Mouse (Mus musculus) liver, embryonic 11.5 days (tissue): Measurements from ENCODE around the gene Khsrp. TPM values are rescaled to one million over a fixed set of nuclear protein-coding genes. Genes with fewer than 3 reads are reported as not detected.

ENCODE experiments used
- ATAC-seq: fragments of 200-750 bp; cut with Nextera tagmentation; replicated peaks from 2 replicates; pipeline ENCODE4 v1.8.0; 2017; ENCODE audit warnings: moderate number of reproducible peaks, mild to moderate bottlenecking, moderate TSS enrichment, moderate library complexity; ENCODE audit not compliant: low FRiP score
- DNase-seq: peaks from one replicate; pipeline ENCODE4 v3.0.0-alpha.2; 2017; ENCODE audit warnings: low spot score
- H3K27ac ChIP-seq: fragments of 300-500 bp; sonication (generic); 2 replicates; pipeline ENCODE4 v1.5.1; 2014; ENCODE audit warnings: mild to moderate bottlenecking, low read depth, low read length, control low read depth
- H3K27me3 ChIP-seq: fragments of 300-500 bp; sonication (generic); replicated peaks from 2 replicates; pipeline ENCODE4 v1.6.1; 2014; ENCODE audit warnings: low read length, mixed read lengths; ENCODE audit not compliant: control insufficient read depth, insufficient read depth
- H3K36me3 ChIP-seq: fragments of 300-500 bp; sonication (generic); 2 replicates; pipeline ENCODE4 v1.6.1; 2014; ENCODE audit warnings: mild to moderate bottlenecking, low read length, moderate library complexity, mixed read lengths; ENCODE audit not compliant: control insufficient read depth, insufficient read depth
- H3K4me1 ChIP-seq: fragments of 300-500 bp; sonication (generic); replicated peaks from 2 replicates; pipeline ENCODE4 v1.6.1; 2014; ENCODE audit warnings: low read length, mixed read lengths; ENCODE audit not compliant: control insufficient read depth, insufficient read depth
- H3K4me2 ChIP-seq: fragments of 300-500 bp; sonication (generic); 2 replicates; pipeline ENCODE4 v1.6.1; 2014; ENCODE audit warnings: mild to moderate bottlenecking, control low read depth, moderate library complexity
- H3K4me3 ChIP-seq: fragments of 300-500 bp; sonication (generic); 2 replicates; pipeline ENCODE4 v1.5.1; 2014; ENCODE audit warnings: low read depth, low read length, control low read depth
- H3K9ac ChIP-seq: fragments of 300-500 bp; sonication (generic); 2 replicates; pipeline ENCODE4 v1.6.1; 2014; ENCODE audit warnings: low read depth, low read length, control low read depth
- H3K9me3 ChIP-seq: fragments of 300-500 bp; sonication (generic); 2 replicates; pipeline ENCODE4 v1.6.1; 2016; ENCODE audit warnings: low read length, inconsistent platforms, mixed read lengths; ENCODE audit not compliant: control insufficient read depth
- WGBS: fragments of 180-500 bp; shearing (Covaris S2); extraction: QIAGEN DNeasy Blood & Tissue Kit; methylation state at CpG from one replicate; pipeline ENCODE4 v1.1.7; 2014; 5-methylcytosine and 5-hydroxymethylcytosine counted together
- polyA plus RNA-seq: library from polyadenylated mRNA; unstranded; fragments of >200 nt; fragmentation: Nextera tagmentation; extraction: Ambion mirVana; gene quantifications from 2 replicates; pipeline ENCODE4 v1.2.1, GENCODE M21; 2014

Khsrp gene
- polyA plus RNA-seq = 46.7 and 51.1 TPM in 2 replicates

- under 1% methylated on average over 93 of the region's 99 CpGs for WGBS
- peak within 1 kb of the TSS; percentile 100 for H3K9ac ChIP-seq
- no peaks in the 10 kb centered on the region for H3K9me3 ChIP-seq
- no peaks in the 10 kb centered on the region for H3K27me3 ChIP-seq
- H3K36me3 ChIP-seq = peaks cover 26% of the 10 kb centered on the region
- ATAC-seq (no peak), DNase-seq (peak; percentile 64)
- peak within 1 kb of the TSS; percentile 96 for H3K4me2 ChIP-seq
- H3K4me3 ChIP-seq = peak within 1 kb of the TSS; percentile 99
- peaks cover 21% of the 10 kb centered on the region for H3K4me1 ChIP-seq
- peak within 1 kb of the TSS; percentile 98 for H3K27ac ChIP-seq
These were observed at the start of gene Khsrp for GRCm38 (mm10) chr17:57030931-57031660. Gene Khsrp, minus strand, starts transcription at chr17:57031522.

- peaks cover 6% of the 10 kb centered on the region; the same call in 1 of the 2 replicates for H3K4me1 ChIP-seq
- H3K27ac ChIP-seq = no peak overlapping the region
- no peak overlapping the region for H3K4me3 ChIP-seq
- ATAC-seq (no peak), DNase-seq (no peak)
- H3K9me3 ChIP-seq = no peaks in the 10 kb centered on the region
- H3K4me2 ChIP-seq = no peak overlapping the region
- no peaks in the 10 kb centered on the region for H3K36me3 ChIP-seq
- no peaks in the 10 kb centered on the region for H3K27me3 ChIP-seq
- 65% methylated on average over 3 of the region's 3 CpGs for WGBS
- H3K9ac ChIP-seq = no peak overlapping the region
These were observed 48.6 kb upstream of the Khsrp start for GRCm38 (mm10) chr17:57079919-57080318.

DNA sequence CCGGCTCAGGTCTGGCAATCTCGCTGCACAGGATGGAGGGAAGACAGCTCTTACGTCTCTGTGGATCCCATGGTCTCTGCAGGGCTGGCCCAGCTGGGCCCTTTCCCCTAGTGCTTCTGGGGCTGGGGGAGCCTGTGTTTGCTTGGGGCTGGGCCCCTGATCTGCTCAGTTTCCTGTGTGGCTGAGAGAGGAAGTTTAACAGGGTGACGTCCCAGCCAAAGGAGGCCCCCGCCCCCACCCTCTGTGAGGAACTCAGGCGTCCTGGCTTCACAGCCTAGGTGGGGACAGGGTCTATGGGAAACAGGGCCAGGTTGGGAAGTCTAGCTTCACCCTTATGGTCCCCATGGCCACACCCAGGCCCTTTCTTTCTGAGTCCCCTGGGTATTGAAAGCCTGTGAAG is 47.0 kb upstream of the Khsrp start, which contains the start of gene Dennd1c:
Gene Dennd1c, minus strand, starts transcription at position 179 of the 400 bp plus-strand sequence.
- Histone ChIP-seq H3K4me1 (peaks cover 6% of the 10 kb centered on the region; the same call in 1 of the 2 replicates), H3K4me3 (no peak within 1 kb of the TSS), H3K27me3 (no peaks in the 10 kb centered on the region), H3K27ac (no peak within 1 kb of the TSS), H3K36me3 (no peaks in the 10 kb centered on the region), H3K4me2 (peak within 1 kb of the TSS; percentile 26), H3K9me3 (no peaks in the 10 kb centered on the region), H3K9ac (0 out of 2 replicates have a peak within 1 kb of the TSS, but pooled peaks have one; percentile 1)
- DNase-seq (no peak), ATAC-seq (peak; percentile 38)
- WGBS = 25% methylated on average over 6 of the region's 6 CpGs

DNA sequence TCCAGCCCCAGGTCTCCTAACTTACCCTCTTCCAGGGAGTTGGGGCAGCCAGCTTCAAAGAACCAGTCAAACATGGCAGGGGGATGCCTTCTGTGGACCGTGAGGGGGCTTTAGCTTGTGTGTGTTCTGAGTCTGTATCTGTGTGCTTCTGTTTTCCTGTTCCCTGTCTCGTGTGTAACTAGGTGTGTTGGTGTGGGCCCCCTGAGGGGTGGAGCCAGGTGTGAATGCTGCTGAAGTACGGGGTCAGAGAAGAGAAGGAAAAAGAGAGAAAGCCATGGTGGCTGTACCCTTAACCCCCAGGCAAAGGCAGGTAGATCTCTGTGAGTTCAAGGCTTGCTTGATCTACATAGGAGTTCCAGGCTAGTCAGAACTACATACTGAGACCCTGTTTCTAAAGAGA is 45.6 kb upstream of the Khsrp start:
- 54% methylated on average over 3 of the region's 3 CpGs for WGBS
- Histone ChIP-seq H3K27me3 (no peaks in the 10 kb centered on the region), H3K9ac (no peak overlapping the region), H3K27ac (no peak overlapping the region), H3K4me3 (no peak overlapping the region), H3K4me2 (no peak overlapping the region), H3K9me3 (no peaks in the 10 kb centered on the region), H3K36me3 (no peaks in the 10 kb centered on the region), H3K4me1 (peaks cover 6% of the 10 kb centered on the region; the same call in 1 of the 2 replicates)
- DNase-seq (no peak), ATAC-seq (no peak)

DNA sequence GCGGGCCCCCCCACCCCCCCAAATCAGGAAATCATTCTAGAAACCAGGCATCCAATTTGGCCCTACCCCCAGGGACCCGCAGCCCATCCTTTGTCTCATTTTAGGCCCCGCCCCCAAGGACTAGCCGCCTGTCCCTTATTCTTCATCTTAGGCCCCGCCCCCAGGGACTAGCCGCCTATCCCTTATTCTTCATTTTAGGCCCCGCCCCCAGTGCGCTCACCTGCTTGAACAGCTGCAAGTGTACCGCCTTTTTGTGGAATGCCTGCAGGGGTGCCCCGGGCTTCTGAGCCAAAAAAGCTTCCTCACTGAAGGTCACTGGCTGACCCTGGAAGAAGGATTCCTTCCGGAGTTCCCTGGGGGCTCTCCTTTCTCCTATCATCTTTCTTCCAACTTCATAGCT is 39.4 kb upstream of the Khsrp start:
- H3K27me3 ChIP-seq = no peaks in the 10 kb centered on the region
- no peak overlapping the region for H3K27ac ChIP-seq
- no peak overlapping the region for H3K9ac ChIP-seq
- peak overlapping the region; percentile 22; the same call in 1 of the 2 replicates for H3K4me2 ChIP-seq
- no peak overlapping the region for H3K4me3 ChIP-seq
- ATAC-seq (no peak; the same call in 1 of the 2 replicates), DNase-seq (no peak)
- no peaks in the 10 kb centered on the region; the same call in 1 of the 2 replicates for H3K4me1 ChIP-seq
- no peaks in the 10 kb centered on the region for H3K9me3 ChIP-seq
- WGBS = 12% methylated on average over 11 of the region's 11 CpGs
- H3K36me3 ChIP-seq = no peaks in the 10 kb centered on the region

DNA sequence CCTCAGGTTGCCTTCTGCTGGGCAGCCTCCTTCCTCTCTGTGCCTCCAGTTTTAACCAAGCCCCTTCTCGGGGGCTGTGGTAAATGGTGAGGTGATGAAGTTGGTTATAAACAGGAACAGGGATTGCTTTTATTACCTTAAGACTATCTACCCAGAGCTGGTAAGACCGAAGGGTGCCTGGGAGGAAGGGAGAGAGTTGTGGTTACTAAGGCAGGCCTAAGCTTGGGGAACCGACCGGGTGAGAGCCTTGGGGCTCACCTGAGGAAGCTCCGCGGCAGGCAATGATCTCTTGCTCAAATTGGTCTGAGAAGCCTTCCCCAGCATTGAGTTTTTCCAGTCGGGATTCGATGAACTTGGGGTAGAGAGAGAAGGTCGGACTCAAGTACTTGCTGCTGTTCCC is 39.0 kb upstream of the Khsrp start:
- H3K4me3 ChIP-seq = no peak overlapping the region
- 16% methylated on average over 9 of the region's 9 CpGs for WGBS
- no peaks in the 10 kb centered on the region; the same call in 1 of the 2 replicates for H3K4me1 ChIP-seq
- DNase-seq = no peak
- ATAC-seq = no peak
- no peak overlapping the region for H3K9ac ChIP-seq
- peak overlapping the region; percentile 18; the same call in 1 of the 2 replicates for H3K4me2 ChIP-seq
- H3K36me3 ChIP-seq = no peaks in the 10 kb centered on the region
- no peaks in the 10 kb centered on the region for H3K27me3 ChIP-seq
- H3K27ac ChIP-seq = no peak overlapping the region
- no peaks in the 10 kb centered on the region for H3K9me3 ChIP-seq

- Histone ChIP-seq H3K4me3 (no peak overlapping the region), H3K36me3 (no peaks in the 10 kb centered on the region), H3K4me2 (no peak overlapping the region), H3K4me1 (peaks cover 8% of the 10 kb centered on the region), H3K9ac (no peak overlapping the region), H3K9me3 (no peaks in the 10 kb centered on the region), H3K27ac (no peak overlapping the region), H3K27me3 (peaks cover 23% of the 10 kb centered on the region)
- ATAC-seq (peak; percentile 32; the same call in 1 of the 2 replicates), DNase-seq (no peak)
- WGBS = 35% methylated on average over 5 of the region's 5 CpGs
These were observed 35.6 kb upstream of the Khsrp start for GRCm38 (mm10) chr17:57066908-57067307.

- H3K4me2 ChIP-seq = peak overlapping the region; percentile 16; the same call in 1 of the 2 replicates
- DNase-seq (no peak), ATAC-seq (no peak)
- peaks cover 26% of the 10 kb centered on the region for H3K4me1 ChIP-seq
- no peaks in the 10 kb centered on the region for H3K36me3 ChIP-seq
- H3K9me3 ChIP-seq = no peaks in the 10 kb centered on the region
- WGBS = 22% methylated on average over 8 of the region's 8 CpGs
- H3K27me3 ChIP-seq = peaks cover 39% of the 10 kb centered on the region
- H3K4me3 ChIP-seq = no peak overlapping the region
- H3K27ac ChIP-seq = no peak overlapping the region
- H3K9ac ChIP-seq = no peak overlapping the region
These were observed 31.7 kb upstream of the Khsrp start for GRCm38 (mm10) chr17:57063031-57063430.

DNA sequence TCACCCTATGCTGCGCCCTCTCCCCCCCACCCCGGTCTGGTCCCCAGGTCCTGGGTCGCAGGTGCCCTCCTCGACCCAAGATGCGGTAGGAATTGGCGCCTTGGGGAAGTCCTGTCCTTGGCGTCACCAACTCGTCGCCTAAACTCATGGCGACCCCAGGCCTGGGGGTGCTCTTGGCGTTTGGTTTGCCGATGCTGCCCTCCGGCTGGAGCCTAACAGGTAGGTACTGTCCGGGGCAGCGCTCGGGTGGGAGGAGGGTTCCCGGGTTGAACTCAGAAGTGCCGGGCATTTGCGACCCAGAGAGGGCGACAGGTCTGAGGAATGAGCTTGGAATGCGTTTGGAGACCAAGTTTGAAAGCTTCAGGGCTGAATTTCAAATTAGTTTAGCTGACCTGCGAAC is 31.2 kb upstream of the Khsrp start:
- Histone ChIP-seq H3K9ac (no peak overlapping the region), H3K4me1 (peaks cover 26% of the 10 kb centered on the region), H3K4me3 (peak overlapping the region; percentile 49), H3K4me2 (peak overlapping the region; percentile 97), H3K27ac (no peak overlapping the region), H3K36me3 (no peaks in the 10 kb centered on the region), H3K27me3 (peaks cover 39% of the 10 kb centered on the region), H3K9me3 (no peaks in the 10 kb centered on the region)
- 4% methylated on average over 22 of the region's 22 CpGs for WGBS
- no peak for ATAC-seq
- DNase-seq = no peak
